Mouse (Mus musculus) liver, embryonic 14 days (tissue): ENCODE results near the gene 2610507B11Rik. TPM values are rescaled to one million over a fixed set of nuclear protein-coding genes. Genes with fewer than 3 reads are reported as not detected.

ENCODE experiments used
- polyA plus RNA-seq: library from polyadenylated mRNA; depleted of rRNA; stranded (reverse); fragments of >200 nt; gene quantifications from 2 replicates; pipeline ENCODE4 v1.2.3, GENCODE M21; 2012; rRNA removed

The 2610507B11Rik gene
- 20.0 and 24.6 TPM in 2 replicates for polyA plus RNA-seq

GRCm38 (mm10) chr11:78261380-78262352, at the start of gene 2610507B11Rik:
2610507B11Rik (plus strand) TSS chr11:78261752.

GRCm38 (mm10) chr11:78245627-78246317, 15.8 kb upstream of the 2610507B11Rik start, which contains the start of the genes Sdf2 and Supt6:
Sdf2 (plus strand) TSS chr11:78245746.
Supt6 (minus strand) TSS chr11:78245987.

GRCm38 (mm10) chr11:78290654-78291053, 29.1 kb downstream of the 2610507B11Rik start, which contains the start of gene BC030499:
BC030499 (plus strand) TSS chr11:78290841.

GRCm38 (mm10) chr11:78301357-78302084, 40.0 kb downstream of the 2610507B11Rik start, which contains the start of gene Spag5:
Spag5 (plus strand) TSS chr11:78301529.

GRCm38 (mm10) chr11:78322860-78323259, 61.3 kb downstream of the 2610507B11Rik start, which contains the start of gene Aldoc:
Aldoc (plus strand) TSS chr11:78322968.

GRCm38 (mm10) chr11:78327634-78328511, 66.3 kb downstream of the 2610507B11Rik start, which contains the start of gene Pigs:
Pigs (plus strand) TSS chr11:78328415.

Other genes with a start within 250 kb of the 2610507B11Rik start
- 8.1 and 9.3 TPM in 2 replicates for gene Dhrs13, start 229.5 kb upstream of the 2610507B11Rik start, polyA plus RNA-seq
- gene Flot2, start 223.8 kb upstream of the 2610507B11Rik start, polyA plus RNA-seq = 15.5 and 16.9 TPM in 2 replicates
- 8.0 and 10.2 TPM in 2 replicates for gene Eral1, start 181.4 kb upstream of the 2610507B11Rik start, polyA plus RNA-seq
- gene Fam222b, start 167.1 kb upstream of the 2610507B11Rik start, polyA plus RNA-seq = 2.3 and 2.6 TPM in 2 replicates
- 29.3 and 33.9 TPM in 2 replicates for gene Traf4, start 96.2 kb upstream of the 2610507B11Rik start, polyA plus RNA-seq
- 9.5 and 11.0 TPM in 2 replicates for gene Nek8, start 85.1 kb upstream of the 2610507B11Rik start, polyA plus RNA-seq
- gene Tlcd1, start 85.0 kb upstream of the 2610507B11Rik start, polyA plus RNA-seq = 65.0 and 65.7 TPM in 2 replicates
- gene Rpl23a, start 78.2 kb upstream of the 2610507B11Rik start, polyA plus RNA-seq = 1,425 and 1,557 TPM in 2 replicates
- 6.6 and 6.7 TPM in 2 replicates for gene Rab34, start 73.3 kb upstream of the 2610507B11Rik start, polyA plus RNA-seq
- gene Proca1, start 68.4 kb upstream of the 2610507B11Rik start, polyA plus RNA-seq = 0.07 and 0.25 TPM in 2 replicates
- 31.8 and 35.8 TPM in 2 replicates for gene Sdf2, start 16.0 kb upstream of the 2610507B11Rik start, polyA plus RNA-seq
- 6.9 and 8.8 TPM in 2 replicates for gene Supt6, start 15.8 kb upstream of the 2610507B11Rik start, polyA plus RNA-seq
- 0.18 and 0.21 TPM in 2 replicates for gene BC030499, start 29.1 kb downstream of the 2610507B11Rik start, polyA plus RNA-seq
- 36.6 and 42.5 TPM in 2 replicates for gene Spag5, start 39.8 kb downstream of the 2610507B11Rik start, polyA plus RNA-seq
- gene Aldoc, start 61.2 kb downstream of the 2610507B11Rik start, polyA plus RNA-seq = 4.2 TPM in 2 replicates
- gene Pigs, start 66.7 kb downstream of the 2610507B11Rik start, polyA plus RNA-seq = 16.9 and 19.0 TPM in 2 replicates
- gene Unc119, start 81.7 kb downstream of the 2610507B11Rik start, polyA plus RNA-seq = 30.0 and 34.5 TPM in 2 replicates
- gene Foxn1, start 124.8 kb downstream of the 2610507B11Rik start, polyA plus RNA-seq = not detected in 2 replicates
- gene Slc13a2, start 160.5 kb downstream of the 2610507B11Rik start, polyA plus RNA-seq = not detected in 2 replicates
- gene Slc46a1, start 203.9 kb downstream of the 2610507B11Rik start, polyA plus RNA-seq = 3.1 and 3.4 TPM in 2 replicates
- gene Sarm1, start 236.0 kb downstream of the 2610507B11Rik start, polyA plus RNA-seq = 0.09 TPM in 2 replicates
- 358 and 399 TPM in 2 replicates for gene Vtn, start 237.3 kb downstream of the 2610507B11Rik start, polyA plus RNA-seq
- gene Sebox, start 241.7 kb downstream of the 2610507B11Rik start, polyA plus RNA-seq = 0.17 and 0.23 TPM in 2 replicates